Mouse (Mus musculus): Measurements from ENCODE around the gene Icam4. TPM values are rescaled to one million over a fixed set of nuclear protein-coding genes. Genes with fewer than 3 reads are reported as not detected.
"Not testable (repeated sequence)": the region's sequence is repeated elsewhere in the genome, so short reads cannot be mapped to it uniquely, and the experiment has no call there.

The Icam4 gene
- polyA plus RNA-seq, 1 experiment from 2014 or later: 146 TPM

DNA sequence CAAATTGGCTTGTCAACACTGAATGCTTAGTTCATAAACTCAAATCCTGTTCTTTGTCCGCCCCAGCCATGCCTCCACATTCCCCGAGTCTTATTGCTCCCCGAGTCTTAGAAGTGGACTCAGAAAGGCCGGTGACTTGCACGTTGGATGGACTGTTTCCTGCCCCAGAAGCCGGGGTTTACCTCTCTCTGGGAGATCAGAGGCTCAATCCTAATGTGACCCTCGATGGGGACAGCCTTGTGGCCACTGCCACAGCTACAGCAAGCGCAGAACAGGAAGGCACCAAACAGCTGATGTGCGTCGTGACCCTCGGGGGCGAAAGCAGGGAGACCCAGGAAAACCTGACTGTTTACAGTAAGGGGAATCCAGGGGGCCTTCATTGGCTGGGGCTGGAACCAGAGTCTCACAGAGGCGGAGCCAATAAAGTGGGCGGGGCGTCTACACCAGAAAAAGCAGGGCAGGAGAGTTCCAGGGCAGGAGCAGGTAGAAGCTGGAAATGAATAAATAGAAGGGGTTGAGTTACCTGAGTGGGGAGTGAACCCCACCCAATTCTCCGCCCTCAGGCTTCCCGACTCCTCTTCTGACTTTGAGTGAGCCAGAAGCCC lies 5.4 kb downstream of the Icam4 start:
- Histone ChIP-seq H3K27me3 (replicated peaks; ENCODE audit: control insufficient read depth, insufficient read depth, low read length) (peaks cover 76% of the 10 kb centered on the region), H3K36me3 (ENCODE audit: control insufficient read depth, insufficient read depth, low read length) (no peaks in the 10 kb centered on the region), H3K9me3 (ENCODE audit: control insufficient read depth, low read length) (peaks cover 3% of the 10 kb centered on the region; the same call in 1 of the 2 replicates), H3K27ac (ENCODE audit: low read depth, low read length) (no peak overlapping the region), H3K4me2 (peak overlapping the region; percentile 7), H3K9ac (ENCODE audit: low read depth, low read length) (no peak overlapping the region), H3K4me3 (ENCODE audit: low read depth, low read length) (no peak overlapping the region), H3K4me1 (replicated peaks; ENCODE audit: control insufficient read depth, insufficient read depth, low read length) (peaks cover 42% of the 10 kb centered on the region)
- ATAC-seq (replicated peaks; ENCODE audit: low FRiP score) (no peak), DNase-seq (ENCODE audit: low spot score) (peak; percentile 57)
- WGBS: 7% methylated on average over 17 of the region's 17 CpGs

DNA sequence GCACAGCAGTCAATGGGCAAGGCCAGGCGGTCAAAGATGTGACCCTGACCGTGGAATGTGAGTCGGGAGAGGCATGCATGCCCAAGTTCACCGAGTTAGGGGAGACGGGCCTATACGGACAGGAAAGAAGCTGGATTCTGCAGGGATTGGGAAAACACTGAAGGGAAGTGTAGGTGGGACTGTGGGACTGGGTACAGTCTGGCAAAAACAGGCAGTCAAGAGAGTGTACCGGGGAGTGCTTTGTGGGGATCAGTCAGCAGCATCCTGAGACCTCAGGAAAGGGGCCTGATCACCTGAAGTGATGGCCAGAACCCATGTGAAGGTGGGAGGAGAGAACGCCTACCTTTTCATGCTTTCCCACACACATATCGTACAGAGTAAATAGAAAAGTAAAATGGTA lies 6.4 kb downstream of the Icam4 start:
- Histone ChIP-seq H3K27me3 (replicated peaks; ENCODE audit: control insufficient read depth, insufficient read depth, low read length) (peaks cover 76% of the 10 kb centered on the region), H3K36me3 (ENCODE audit: control insufficient read depth, insufficient read depth, low read length) (no peaks in the 10 kb centered on the region), H3K4me3 (ENCODE audit: low read depth, low read length) (no peak overlapping the region; the same call in 1 of the 2 replicates), H3K9me3 (ENCODE audit: control insufficient read depth, low read length) (peaks cover 3% of the 10 kb centered on the region; the same call in 1 of the 2 replicates), H3K27ac (ENCODE audit: low read depth, low read length) (no peak overlapping the region), H3K4me1 (replicated peaks; ENCODE audit: control insufficient read depth, insufficient read depth, low read length) (peaks cover 47% of the 10 kb centered on the region), H3K4me2 (no peak overlapping the region), H3K9ac (ENCODE audit: low read depth, low read length) (no peak overlapping the region)
- DNase-seq (ENCODE audit: low spot score) (no peak), ATAC-seq (replicated peaks; ENCODE audit: low FRiP score) (no peak)
- 34% methylated on average over 9 of the region's 9 CpGs for WGBS

DNA sequence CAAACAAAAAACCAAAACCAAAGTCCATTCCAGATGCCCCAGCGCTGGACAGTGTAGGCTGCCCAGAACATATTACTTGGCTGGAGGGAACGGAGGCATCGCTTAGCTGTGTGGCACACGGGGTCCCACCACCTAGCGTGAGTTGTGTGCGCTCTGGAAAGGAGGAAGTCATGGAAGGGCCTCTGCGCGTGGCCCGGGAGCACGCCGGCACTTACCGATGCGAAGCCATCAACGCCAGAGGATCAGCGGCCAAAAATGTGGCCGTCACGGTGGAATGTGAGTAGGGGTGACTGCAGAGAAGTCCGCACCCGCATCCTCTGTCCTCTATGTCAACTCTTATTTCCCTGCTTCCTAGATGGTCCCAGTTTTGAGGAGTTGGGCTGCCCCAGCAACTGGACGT lies 7.0 kb downstream of the Icam4 start:
- H3K4me3 ChIP-seq (ENCODE audit: low read depth, low read length): 0 out of 2 replicates have a peak overlapping the region, but pooled peaks have one; percentile 1
- H3K9ac ChIP-seq (ENCODE audit: low read depth, low read length): no peak overlapping the region
- no peaks in the 10 kb centered on the region for H3K36me3 ChIP-seq (ENCODE audit: control insufficient read depth, insufficient read depth, low read length)
- peaks cover 76% of the 10 kb centered on the region for H3K27me3 ChIP-seq (replicated peaks; ENCODE audit: control insufficient read depth, insufficient read depth, low read length)
- ATAC-seq (replicated peaks; ENCODE audit: low FRiP score) (no peak), DNase-seq (ENCODE audit: low spot score) (no peak)
- H3K27ac ChIP-seq (ENCODE audit: low read depth, low read length): no peak overlapping the region
- H3K4me1 ChIP-seq (replicated peaks; ENCODE audit: control insufficient read depth, insufficient read depth, low read length): peaks cover 50% of the 10 kb centered on the region
- H3K9me3 ChIP-seq (ENCODE audit: control insufficient read depth, low read length): peaks cover 3% of the 10 kb centered on the region; the same call in 1 of the 2 replicates
- WGBS: 13% methylated on average over 20 of the region's 20 CpGs
- H3K4me2 ChIP-seq: no peak overlapping the region

DNA sequence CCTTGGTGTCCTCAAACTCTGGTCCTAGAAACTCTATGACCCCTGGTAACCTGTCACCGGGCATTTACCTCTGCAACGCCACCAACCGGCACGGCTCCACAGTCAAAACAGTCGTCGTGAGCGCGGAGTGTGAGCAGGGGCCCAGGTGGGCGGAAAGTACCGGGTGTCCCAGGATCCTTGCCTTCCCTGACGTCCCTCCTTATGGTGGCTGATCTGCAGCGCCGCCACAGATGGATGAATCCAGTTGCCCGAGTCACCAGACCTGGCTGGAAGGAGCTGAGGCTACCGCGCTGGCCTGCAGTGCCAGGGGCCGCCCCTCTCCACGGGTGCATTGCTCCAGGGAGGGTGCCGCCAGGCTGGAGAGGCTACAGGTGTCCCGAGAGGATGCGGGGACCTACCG lies 7.5 kb downstream of the Icam4 start:
- H3K27ac ChIP-seq (ENCODE audit: low read depth, low read length): no peak overlapping the region
- H3K36me3 ChIP-seq (ENCODE audit: control insufficient read depth, insufficient read depth, low read length): no peaks in the 10 kb centered on the region
- H3K4me1 ChIP-seq (replicated peaks; ENCODE audit: control insufficient read depth, insufficient read depth, low read length): peaks cover 47% of the 10 kb centered on the region
- DNase-seq (ENCODE audit: low spot score) (no peak), ATAC-seq (replicated peaks; ENCODE audit: low FRiP score) (no peak)
- H3K9ac ChIP-seq (ENCODE audit: low read depth, low read length): no peak overlapping the region
- H3K4me2 ChIP-seq: no peak overlapping the region; the same call in 1 of the 2 replicates
- 0 out of 2 replicates have a peak overlapping the region, but pooled peaks have one; percentile 1 for H3K4me3 ChIP-seq (ENCODE audit: low read depth, low read length)
- WGBS: 4% methylated on average over 22 of the region's 22 CpGs
- peaks cover 3% of the 10 kb centered on the region; the same call in 1 of the 2 replicates for H3K9me3 ChIP-seq (ENCODE audit: control insufficient read depth, low read length)
- H3K27me3 ChIP-seq (replicated peaks; ENCODE audit: control insufficient read depth, insufficient read depth, low read length): peaks cover 74% of the 10 kb centered on the region

- H3K4me1 ChIP-seq (replicated peaks; ENCODE audit: control insufficient read depth, insufficient read depth, low read length): peaks cover 39% of the 10 kb centered on the region
- peak overlapping the region; percentile 59 for H3K4me2 ChIP-seq
- peak overlapping the region; percentile 26 for H3K4me3 ChIP-seq (ENCODE audit: low read depth, low read length)
- no peak for ATAC-seq (replicated peaks; ENCODE audit: low FRiP score)
- H3K9me3 ChIP-seq (ENCODE audit: control insufficient read depth, low read length): peaks cover 3% of the 10 kb centered on the region; the same call in 1 of the 2 replicates
- DNase-seq (ENCODE audit: low spot score): no peak
- peaks cover 66% of the 10 kb centered on the region for H3K27me3 ChIP-seq (replicated peaks; ENCODE audit: control insufficient read depth, insufficient read depth, low read length)
- no peaks in the 10 kb centered on the region for H3K36me3 ChIP-seq (ENCODE audit: control insufficient read depth, insufficient read depth, low read length)
- H3K27ac ChIP-seq (ENCODE audit: low read depth, low read length): no peak overlapping the region
- WGBS: 6% methylated on average over 31 of the region's 31 CpGs
- H3K9ac ChIP-seq (ENCODE audit: low read depth, low read length): no peak overlapping the region
These were observed 8.3 kb downstream of the Icam4 start for GRCm38 (mm10) chr9:21037481-21037891.

DNA sequence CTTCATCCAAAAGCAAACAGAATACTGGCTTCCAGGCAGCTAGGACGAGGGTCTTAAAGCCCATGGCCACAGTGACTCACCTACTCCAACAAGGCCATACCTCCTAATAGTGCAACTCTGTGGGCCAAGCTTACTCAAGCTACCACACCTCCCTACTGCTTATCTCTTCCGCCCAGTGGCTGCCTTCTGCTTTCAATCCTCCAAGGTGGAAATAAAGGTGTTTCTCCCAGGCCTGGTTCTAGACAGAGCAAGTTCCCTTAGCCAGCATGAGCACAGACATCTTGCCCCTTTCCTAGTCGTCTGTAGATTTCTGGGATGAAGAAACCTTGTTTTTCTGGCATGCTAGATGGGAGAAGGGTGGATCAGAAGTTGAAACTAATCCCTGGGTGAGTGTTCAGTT lies 10.6 kb downstream of the Icam4 start:
- ATAC-seq (replicated peaks; ENCODE audit: low FRiP score): peak; percentile 78

GRCm38 (mm10) chr9:21041308-21041707 lies 12.1 kb downstream of the Icam4 start:
- Histone ChIP-seq H3K4me1 (replicated peaks; ENCODE audit: control insufficient read depth, insufficient read depth, low read length) (peaks cover 29% of the 10 kb centered on the region), H3K36me3 (ENCODE audit: control insufficient read depth, insufficient read depth, low read length) (no peaks in the 10 kb centered on the region), H3K4me2 (no peak overlapping the region), H3K27me3 (replicated peaks; ENCODE audit: control insufficient read depth, insufficient read depth, low read length) (peaks cover 29% of the 10 kb centered on the region), H3K27ac (ENCODE audit: low read depth, low read length) (no peak overlapping the region), H3K9me3 (ENCODE audit: control insufficient read depth, low read length) (peaks cover 3% of the 10 kb centered on the region; the same call in 1 of the 2 replicates), H3K4me3 (ENCODE audit: low read depth, low read length) (no peak overlapping the region), H3K9ac (ENCODE audit: low read depth, low read length) (no peak overlapping the region)
- no peak for ATAC-seq (replicated peaks; ENCODE audit: low FRiP score)
- WGBS: 46% methylated on average over 4 of the region's 4 CpGs
- DNase-seq (ENCODE audit: low spot score): no peak

More for the DNA sequence above, 10.6 kb downstream of the Icam4 start:
- no peak for DNase-seq (ENCODE audit: low spot score)
- no peak overlapping the region for H3K9ac ChIP-seq (ENCODE audit: low read depth, low read length)
- peaks cover 31% of the 10 kb centered on the region for H3K4me1 ChIP-seq (replicated peaks; ENCODE audit: control insufficient read depth, insufficient read depth, low read length)
- no peak overlapping the region for H3K27ac ChIP-seq (ENCODE audit: low read depth, low read length)
- H3K9me3 ChIP-seq (ENCODE audit: control insufficient read depth, low read length): peaks cover 3% of the 10 kb centered on the region; the same call in 1 of the 2 replicates
- H3K4me3 ChIP-seq (ENCODE audit: low read depth, low read length): no peak overlapping the region
- H3K4me2 ChIP-seq: 0 out of 2 replicates have a peak overlapping the region, but pooled peaks have one; percentile 5
- 57% methylated on average over 3 of the region's 3 CpGs for WGBS
- H3K27me3 ChIP-seq (replicated peaks; ENCODE audit: control insufficient read depth, insufficient read depth, low read length): peaks cover 44% of the 10 kb centered on the region
- no peaks in the 10 kb centered on the region for H3K36me3 ChIP-seq (ENCODE audit: control insufficient read depth, insufficient read depth, low read length)

GRCm38 (mm10) chr9:21043563-21043962 lies 14.4 kb downstream of the Icam4 start:
- no peak overlapping the region for H3K4me2 ChIP-seq
- WGBS: 56% methylated on average over 4 of the region's 4 CpGs
- H3K9ac ChIP-seq (ENCODE audit: low read depth, low read length): no peak overlapping the region

GRCm38 (mm10) chr9:21044785-21045184 lies 15.6 kb downstream of the Icam4 start:
- not testable (repeated sequence) for H3K9me3 ChIP-seq (ENCODE audit: control insufficient read depth, low read length); ATAC-seq (replicated peaks; ENCODE audit: low FRiP score); H3K4me3 ChIP-seq (ENCODE audit: low read depth, low read length); H3K36me3 ChIP-seq (ENCODE audit: control insufficient read depth, insufficient read depth, low read length); H3K9ac ChIP-seq (ENCODE audit: low read depth, low read length); H3K27me3 ChIP-seq (replicated peaks; ENCODE audit: control insufficient read depth, insufficient read depth, low read length); DNase-seq (ENCODE audit: low spot score); H3K4me2 ChIP-seq; H3K27ac ChIP-seq (ENCODE audit: low read depth, low read length)
- peaks cover 12% of the 10 kb centered on the region for H3K4me1 ChIP-seq (replicated peaks; ENCODE audit: control insufficient read depth, insufficient read depth, low read length)
- 45% methylated on average over 1 of the region's 1 CpGs for WGBS

More at GRCm38 (mm10) chr9:21043563-21043962, 14.4 kb downstream of the Icam4 start:
- Histone ChIP-seq H3K9me3 (ENCODE audit: control insufficient read depth, low read length) (peaks cover 3% of the 10 kb centered on the region; the same call in 1 of the 2 replicates), H3K4me1 (replicated peaks; ENCODE audit: control insufficient read depth, insufficient read depth, low read length) (peaks cover 14% of the 10 kb centered on the region), H3K36me3 (ENCODE audit: control insufficient read depth, insufficient read depth, low read length) (no peaks in the 10 kb centered on the region), H3K4me3 (ENCODE audit: low read depth, low read length) (no peak overlapping the region), H3K27ac (ENCODE audit: low read depth, low read length) (no peak overlapping the region), H3K27me3 (replicated peaks; ENCODE audit: control insufficient read depth, insufficient read depth, low read length) (peaks cover 6% of the 10 kb centered on the region)
- ATAC-seq (replicated peaks; ENCODE audit: low FRiP score) (no peak), DNase-seq (ENCODE audit: low spot score) (no peak)
